Mouse (Mus musculus) myocyte (in vitro differentiated cells): ENCODE results near the gene Krt80.

ENCODE experiments used
- MAX ChIP-seq: IDR thresholded peaks from one replicate; pipeline ENCODE4 v1.6.1; 2011; ENCODE audit warnings: low read depth, mild to moderate bottlenecking, control low read depth
- MYOG ChIP-seq, 3 experiments: IDR thresholded peaks; one replicate each; pipeline ENCODE4 v1.6.1; 2011; ENCODE audit warnings: control low read depth in 2 of 3, low read depth in 2 of 3, mild to moderate bottlenecking in 2 of 3; ENCODE audit not compliant: insufficient read length in 2 of 3, control insufficient read depth in 1 of 3, insufficient read depth in 1 of 3
- POLR2A ChIP-seq: IDR thresholded peaks from one replicate; pipeline ENCODE4 v1.6.1; 2011; ENCODE audit warnings: low read depth, mild to moderate bottlenecking, control low read depth, moderate library complexity; ENCODE audit not compliant: insufficient read length
- POLR2AphosphoS2 ChIP-seq: IDR thresholded peaks from one replicate; pipeline ENCODE4 v1.6.1; 2011; ENCODE audit warnings: low read depth, control low read depth; ENCODE audit not compliant: insufficient read length
- TCF12 ChIP-seq: IDR thresholded peaks from one replicate; pipeline ENCODE4 v1.6.1; 2011; ENCODE audit warnings: mild to moderate bottlenecking, control low read depth; ENCODE audit not compliant: poor library complexity, insufficient read depth, severe bottlenecking
- TCF3 ChIP-seq: IDR thresholded peaks from one replicate; pipeline ENCODE4 v1.6.1; 2011; ENCODE audit warnings: low read depth, control low read depth; ENCODE audit not compliant: insufficient read length
- USF1 ChIP-seq: IDR thresholded peaks from one replicate; pipeline ENCODE4 v1.6.1; 2011; ENCODE audit warnings: low read depth, mild to moderate bottlenecking, control low read depth, moderate library complexity

- no peak for TF ChIP-seq POLR2AphosphoS2
- TF ChIP-seq MAX = no peak
- TF ChIP-seq USF1 = no peak
- TF ChIP-seq POLR2A = no peak
- no peak for TF ChIP-seq MYOG (IDR thresholded peaks at IDR 0.05; ENCODE audit: control insufficient read depth in 1 of 3, insufficient read depth in 1 of 3, insufficient read length in 2 of 3, low read depth in 2 of 3)
- TF ChIP-seq TCF3 = no peak
- no peak for TF ChIP-seq TCF12
These were observed 17.1 kb downstream of the Krt80 start for GRCm38 (mm10) chr15:101352706-101353465.
